Mouse (Mus musculus) midbrain, embryonic 11.5 days (tissue): ENCODE results near the gene Abca17. TPM values are rescaled to one million over a fixed set of nuclear protein-coding genes. Genes with fewer than 3 reads are reported as not detected.

ENCODE experiments used
- ATAC-seq: fragments of 200-750 bp; cut with Nextera tagmentation; 2 replicates; pipeline ENCODE4 v1.8.0; 2017; ENCODE audit warnings: moderate TSS enrichment, moderate library complexity; ENCODE audit not compliant: low FRiP score
- DNase-seq: peaks from one replicate; pipeline ENCODE4 v3.0.0; 2015; ENCODE audit warnings: low spot score; ENCODE audit errors: missing footprints
- H3K27ac ChIP-seq: fragments of 300-500 bp; sonication (generic); 2 replicates; pipeline ENCODE4 v1.5.1; 2014; ENCODE audit warnings: low read depth, low read length
- H3K27me3 ChIP-seq: fragments of 300-500 bp; sonication (generic); 2 replicates; pipeline ENCODE4 v1.6.1; 2014; ENCODE audit warnings: mild to moderate bottlenecking, low read length, moderate library complexity, mixed read lengths; ENCODE audit not compliant: control insufficient read depth, insufficient read depth
- H3K36me3 ChIP-seq: fragments of 300-500 bp; sonication (generic); 2 replicates; pipeline ENCODE4 v1.6.1; 2014; ENCODE audit warnings: mild to moderate bottlenecking, low read length, moderate library complexity, mixed read lengths; ENCODE audit not compliant: control insufficient read depth, insufficient read depth
- H3K4me1 ChIP-seq: fragments of 300-500 bp; sonication (generic); 2 replicates; pipeline ENCODE4 v1.6.1; 2014; ENCODE audit warnings: low read length; ENCODE audit not compliant: control insufficient read depth, insufficient read depth
- H3K4me2 ChIP-seq: fragments of 300-500 bp; sonication (generic); 2 replicates; pipeline ENCODE4 v1.6.1; 2014; ENCODE audit warnings: mild to moderate bottlenecking, moderate library complexity
- H3K4me3 ChIP-seq: fragments of 300-500 bp; sonication (generic); 2 replicates; pipeline ENCODE4 v1.5.1; 2014; ENCODE audit warnings: low read depth, low read length
- H3K9ac ChIP-seq: fragments of 300-500 bp; sonication (generic); 2 replicates; pipeline ENCODE4 v1.6.1; 2014; ENCODE audit warnings: low read length
- H3K9me3 ChIP-seq: fragments of 300-500 bp; sonication (generic); 2 replicates; pipeline ENCODE4 v1.6.1; 2016; ENCODE audit warnings: low read length; ENCODE audit not compliant: control insufficient read depth
- WGBS: fragments of 180-500 bp; shearing (Covaris S2); extraction: QIAGEN DNeasy Blood & Tissue Kit; methylation state at CpG from one replicate; pipeline ENCODE4 v1.1.7; 2014; 5-methylcytosine and 5-hydroxymethylcytosine counted together
- polyA plus RNA-seq: library from polyadenylated mRNA; unstranded; fragments of >200 nt; fragmentation: Nextera tagmentation; extraction: Ambion mirVana; gene quantifications from 2 replicates; pipeline ENCODE4 v1.2.1, GENCODE M21; 2014

Abca17 gene
- polyA plus RNA-seq, 1 experiment from 2014 or later = not detected

GRCm38 (mm10) chr17:24264766-24265165 lies 86.1 kb downstream of the Abca17 start:
- no peaks in the 10 kb centered on the region for H3K27me3 ChIP-seq
- H3K4me1 ChIP-seq = no peaks in the 10 kb centered on the region
- H3K4me3 ChIP-seq = no peak overlapping the region
- ATAC-seq (no peak), DNase-seq (no peak)
- no peak overlapping the region for H3K4me2 ChIP-seq
- no peak overlapping the region for H3K9ac ChIP-seq
- H3K27ac ChIP-seq = no peak overlapping the region
- H3K36me3 ChIP-seq = no peaks in the 10 kb centered on the region
- WGBS = 89% methylated on average over 2 of the region's 2 CpGs
- no peaks in the 10 kb centered on the region for H3K9me3 ChIP-seq

GRCm38 (mm10) chr17:24260516-24260915 lies 90.4 kb downstream of the Abca17 start:
- Histone ChIP-seq H3K4me2 (no peak overlapping the region), H3K9ac (no peak overlapping the region), H3K27me3 (no peaks in the 10 kb centered on the region), H3K4me3 (no peak overlapping the region), H3K4me1 (no peaks in the 10 kb centered on the region), H3K9me3 (no peaks in the 10 kb centered on the region), H3K36me3 (no peaks in the 10 kb centered on the region), H3K27ac (no peak overlapping the region)
- WGBS = 69% methylated on average over 4 of the region's 4 CpGs
- DNase-seq (no peak), ATAC-seq (no peak)

- no peak for DNase-seq
- no peaks in the 10 kb centered on the region for H3K27me3 ChIP-seq
- no peak for ATAC-seq
- no peak overlapping the region for H3K9ac ChIP-seq
- H3K36me3 ChIP-seq = no peaks in the 10 kb centered on the region
- H3K27ac ChIP-seq = no peak overlapping the region
- H3K4me1 ChIP-seq = no peaks in the 10 kb centered on the region
- H3K9me3 ChIP-seq = no peaks in the 10 kb centered on the region
- WGBS = 85% methylated on average over 5 of the region's 5 CpGs
- H3K4me3 ChIP-seq = no peak overlapping the region
- no peak overlapping the region for H3K4me2 ChIP-seq
Observed at GRCm38 (mm10) chr17:24259702-24260101, 91.2 kb downstream of the Abca17 start.

- DNase-seq = no peak
- H3K36me3 ChIP-seq = no peaks in the 10 kb centered on the region
- H3K4me1 ChIP-seq = no peaks in the 10 kb centered on the region
- no peak overlapping the region for H3K27ac ChIP-seq
- ATAC-seq = no peak
- no peak overlapping the region for H3K9ac ChIP-seq
- H3K9me3 ChIP-seq = no peaks in the 10 kb centered on the region
- no peak overlapping the region for H3K4me2 ChIP-seq
- 86% methylated on average over 4 of the region's 4 CpGs for WGBS
- no peaks in the 10 kb centered on the region for H3K27me3 ChIP-seq
- no peak overlapping the region for H3K4me3 ChIP-seq
Observed at GRCm38 (mm10) chr17:24258981-24259380, 91.9 kb downstream of the Abca17 start.

- no peak overlapping the region for H3K4me3 ChIP-seq
- H3K27ac ChIP-seq = no peak overlapping the region
- H3K4me2 ChIP-seq = peak overlapping the region; percentile 63; the same call in 1 of the 2 replicates
- no peaks in the 10 kb centered on the region; the same call in 1 of the 2 replicates for H3K9me3 ChIP-seq
- no peaks in the 10 kb centered on the region for H3K27me3 ChIP-seq
- peaks cover 13% of the 10 kb centered on the region for H3K36me3 ChIP-seq
- peaks cover 8% of the 10 kb centered on the region for H3K4me1 ChIP-seq
- H3K9ac ChIP-seq = no peak overlapping the region; the same call in 1 of the 2 replicates
- DNase-seq = no peak
- 95% methylated on average over 2 of the region's 2 CpGs for WGBS
- ATAC-seq = no peak
Observed at GRCm38 (mm10) chr17:24252329-24252728, 98.5 kb downstream of the Abca17 start.

DNA sequence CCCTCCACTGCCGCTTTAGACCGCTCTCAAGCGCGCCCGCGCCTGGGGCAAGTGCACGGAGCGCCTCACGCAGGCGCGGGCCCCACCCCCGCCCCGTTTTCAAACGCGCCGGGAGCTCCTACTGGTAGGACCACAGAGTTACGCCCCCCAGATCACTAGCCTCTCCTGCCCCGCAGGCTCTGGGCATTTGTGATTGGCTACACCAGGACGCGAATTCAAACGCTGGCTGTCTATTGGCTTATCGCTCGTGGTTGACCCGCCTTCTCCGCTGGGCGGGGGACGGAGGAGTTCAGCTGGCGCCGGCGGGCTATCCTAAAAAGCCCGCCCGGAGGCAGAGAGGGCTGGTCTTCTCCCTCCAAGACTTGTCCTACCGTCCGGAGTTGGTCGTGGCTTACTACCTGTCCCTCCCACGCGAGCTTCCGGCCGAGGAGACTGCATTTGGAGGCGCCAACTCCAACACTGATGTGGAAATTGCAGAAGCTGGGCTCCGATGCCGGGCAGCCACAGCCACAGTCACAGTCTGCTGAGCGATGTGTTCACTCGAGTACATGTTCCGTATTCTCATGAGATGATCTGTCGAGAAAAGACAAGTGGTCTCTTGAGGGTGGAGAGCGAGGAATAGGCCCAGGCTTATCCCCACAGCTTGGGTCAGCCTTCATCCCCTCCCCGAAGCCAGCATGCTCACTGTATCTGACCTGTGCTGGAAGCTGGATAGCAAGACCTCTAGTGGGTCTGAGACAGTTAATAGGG lies 99.4 kb downstream of the Abca17 start, which contains the start of gene Ccnf:
TSS of gene Ccnf (minus strand) at position 165 of the 750 bp plus-strand sequence.
- peak within 1 kb of the TSS; percentile 64 for H3K27ac ChIP-seq
- H3K27me3 ChIP-seq = no peaks in the 10 kb centered on the region
- no peaks in the 10 kb centered on the region; the same call in 1 of the 2 replicates for H3K9me3 ChIP-seq
- peak within 1 kb of the TSS; percentile 75 for H3K4me3 ChIP-seq
- peak; percentile 99 for DNase-seq
- ATAC-seq = peak; percentile 100
- H3K4me1 ChIP-seq = peaks cover 8% of the 10 kb centered on the region
- WGBS = under 1% methylated on average over 47 of the region's 48 CpGs
- peak within 1 kb of the TSS; percentile 87 for H3K9ac ChIP-seq
- H3K36me3 ChIP-seq = peaks cover 19% of the 10 kb centered on the region
- peak within 1 kb of the TSS; percentile 72 for H3K4me2 ChIP-seq

DNA sequence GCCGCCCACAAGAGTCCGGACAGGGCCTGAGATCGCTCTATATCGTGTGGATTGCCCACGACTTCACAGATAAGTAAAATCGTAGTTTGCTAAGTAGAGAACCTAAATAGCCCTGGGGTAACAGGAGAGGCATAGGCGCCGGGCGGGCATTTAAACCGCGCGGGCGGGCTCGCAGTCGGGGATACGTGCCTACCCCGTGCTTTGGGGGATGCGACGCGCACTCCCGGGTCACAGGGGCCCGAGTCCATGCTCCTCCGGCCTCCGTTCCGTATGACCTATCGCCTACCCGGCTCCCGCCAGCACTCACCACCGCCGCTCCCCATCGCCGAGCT lies 99.9 kb downstream of the Abca17 start:
- Histone ChIP-seq H3K9ac (peak overlapping the region; percentile 87), H3K4me3 (peak overlapping the region; percentile 75), H3K27ac (peak overlapping the region; percentile 37), H3K9me3 (no peaks in the 10 kb centered on the region; the same call in 1 of the 2 replicates), H3K4me2 (peak overlapping the region; percentile 72), H3K27me3 (no peaks in the 10 kb centered on the region), H3K4me1 (peaks cover 8% of the 10 kb centered on the region), H3K36me3 (peaks cover 19% of the 10 kb centered on the region)
- DNase-seq = no peak
- under 1% methylated on average over 28 of the region's 32 CpGs for WGBS
- no peak for ATAC-seq

DNA sequence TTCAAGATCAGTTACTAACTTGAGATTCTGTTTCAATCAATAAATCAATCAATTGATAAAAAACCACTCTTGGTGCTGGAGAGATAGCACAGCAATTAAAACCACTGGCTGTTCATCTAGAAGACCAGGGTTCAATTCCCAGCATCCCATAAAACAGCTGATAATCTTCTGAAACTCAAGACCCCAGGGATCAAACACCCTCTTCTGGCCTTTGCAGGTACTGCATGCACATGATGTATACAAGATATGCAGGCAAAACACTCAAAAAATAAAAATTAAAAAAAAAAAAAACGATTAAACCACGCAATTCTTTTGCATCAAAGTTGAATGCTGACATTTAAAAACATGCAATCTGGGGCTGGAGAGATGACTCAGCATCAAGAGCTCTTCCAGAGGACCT lies 102.2 kb downstream of the Abca17 start:
- no peaks in the 10 kb centered on the region for H3K27me3 ChIP-seq
- whole genome bisulfite sequencing = 98% methylated on average over 2 of the region's 2 CpGs
- no peak for DNase-seq
- peaks cover 36% of the 10 kb centered on the region for H3K36me3 ChIP-seq
- no peak overlapping the region for H3K27ac ChIP-seq
- H3K9me3 ChIP-seq = no peaks in the 10 kb centered on the region; the same call in 1 of the 2 replicates
- no peak overlapping the region for H3K9ac ChIP-seq
- H3K4me1 ChIP-seq = peaks cover 8% of the 10 kb centered on the region
- H3K4me2 ChIP-seq = no peak overlapping the region
- H3K4me3 ChIP-seq = no peak overlapping the region
- ATAC-seq = no peak

DNA sequence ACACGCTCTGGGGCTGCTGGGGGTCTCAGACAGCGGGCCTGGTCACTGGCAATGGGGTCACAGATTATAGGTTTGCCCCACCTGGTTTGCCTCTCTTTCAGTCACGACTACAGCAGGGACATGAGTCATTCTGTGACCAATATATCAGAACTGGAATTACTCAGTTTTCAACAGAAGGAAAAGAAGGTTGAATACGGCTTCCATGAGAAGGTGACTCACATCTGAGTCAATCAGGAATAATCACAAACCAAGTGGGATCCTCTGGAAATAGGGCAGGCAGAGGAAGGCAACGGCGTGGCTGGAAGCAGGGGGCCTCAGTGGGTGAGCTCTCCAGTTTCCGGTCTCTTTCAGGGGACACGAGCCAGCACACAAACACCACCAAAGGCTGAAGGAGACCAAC lies 106.8 kb downstream of the Abca17 start:
- Histone ChIP-seq H3K4me1 (no peaks in the 10 kb centered on the region), H3K4me2 (no peak overlapping the region), H3K27ac (no peak overlapping the region), H3K4me3 (no peak overlapping the region), H3K9me3 (no peaks in the 10 kb centered on the region; the same call in 1 of the 2 replicates), H3K9ac (no peak overlapping the region), H3K27me3 (no peaks in the 10 kb centered on the region), H3K36me3 (peaks cover 53% of the 10 kb centered on the region)
- ATAC-seq = no peak
- WGBS = 98% methylated on average over 8 of the region's 8 CpGs
- DNase-seq = no peak
